Mouse (Mus musculus) MEL (cell line): ENCODE measurements around the gene B3galt5. TPM values are rescaled to one million over a fixed set of nuclear protein-coding genes. Genes with fewer than 3 reads are reported as not detected.

Experiments used
- DNase-seq: peaks from one replicate; pipeline ENCODE4 v3.0.0; 2011; ENCODE audit warnings: low read depth, low spot score
- H3K27ac ChIP-seq: 2 replicates; pipeline ENCODE4 v1.5.1; 2012; ENCODE audit warnings: low read depth, mild to moderate bottlenecking, control low read depth, low read length, moderate library complexity; ENCODE audit not compliant: control insufficient read depth
- H3K27me3 ChIP-seq, 2 experiments: fragments of 150-350 bp in 1 of 2; sonication (generic) in 1 of 2; 2 replicates each; pipeline ENCODE4 v1.6.1; 2012; ENCODE audit warnings: low read length in 2 of 2, mild to moderate bottlenecking in 2 of 2, improper control_type of control experiment in 1 of 2, moderate library complexity in 1 of 2; ENCODE audit not compliant: insufficient read depth in 2 of 2, control insufficient read depth in 1 of 2
- H3K36me3 ChIP-seq, 2 experiments: 2 replicates each; pipeline ENCODE4 v1.6.1; 2012 to 2014; ENCODE audit warnings: low read length in 2 of 2, improper control_type of control experiment in 1 of 2, inconsistent platforms in 1 of 2, mild to moderate bottlenecking in 1 of 2; ENCODE audit not compliant: insufficient read depth in 2 of 2, control insufficient read depth in 1 of 2
- H3K4me1 ChIP-seq, 2 experiments: fragments of 150-350 bp in 1 of 2; sonication (generic) in 1 of 2; 2 replicates each; pipeline ENCODE4 v1.6.1; 2012; ENCODE audit warnings: low read length in 2 of 2, improper control_type of control experiment in 1 of 2, mild to moderate bottlenecking in 1 of 2; ENCODE audit not compliant: insufficient read depth in 2 of 2, control insufficient read depth in 1 of 2
- H3K4me3 ChIP-seq, 2 experiments: fragments of 150-350 bp in 1 of 2; sonication (generic) in 1 of 2; 2 replicates each; pipeline ENCODE4 v1.5.1; 2012; ENCODE audit warnings: low read depth in 2 of 2, low read length in 2 of 2, mild to moderate bottlenecking in 2 of 2, moderate library complexity in 2 of 2, control low read depth in 1 of 2, improper control_type of control experiment in 1 of 2; ENCODE audit not compliant: control insufficient read depth in 1 of 2, insufficient read depth in 1 of 2
- H3K79me2 ChIP-seq: 2 replicates; pipeline ENCODE4 v1.6.1; 2012; ENCODE audit warnings: mild to moderate bottlenecking, low read length, moderate library complexity; ENCODE audit not compliant: control insufficient read depth, poor library complexity, insufficient read depth
- H3K9ac ChIP-seq: 2 replicates; pipeline ENCODE4 v1.6.1; 2012; ENCODE audit warnings: low read depth, mild to moderate bottlenecking, control low read depth, low read length, moderate library complexity; ENCODE audit not compliant: control insufficient read depth, poor library complexity, severe bottlenecking
- H3K9me3 ChIP-seq: fragments of 150-350 bp; sonication (generic); replicated peaks from 2 replicates; pipeline ENCODE4 v1.6.1; 2012; ENCODE audit warnings: mild to moderate bottlenecking, low read length, improper control_type of control experiment, moderate library complexity; ENCODE audit not compliant: insufficient read depth
- CTCF ChIP-seq, 3 experiments: IDR thresholded peaks in 2 of 3; conservative IDR thresholded peaks in 1 of 3; 2 replicates each; pipeline ENCODE4 v1.5.1; 2011 to 2012; ENCODE audit warnings: low read length in 3 of 3, low read depth in 2 of 3, mild to moderate bottlenecking in 2 of 3, improper control_type of control experiment in 1 of 3, inconsistent platforms in 1 of 3, mixed read lengths in 1 of 3, moderate library complexity in 1 of 3; ENCODE audit not compliant: control insufficient read depth in 1 of 3, insufficient read depth in 1 of 3, poor library complexity in 1 of 3, severe bottlenecking in 1 of 3
- ELF1 ChIP-seq: IDR thresholded peaks from 2 replicates; pipeline ENCODE4 v1.6.1; 2014; ENCODE audit warnings: low read depth, mild to moderate bottlenecking, inconsistent platforms, low read length, improper control_type of control experiment, moderate library complexity
- GATA1 ChIP-seq: IDR thresholded peaks from 2 replicates; pipeline ENCODE4 v1.6.1; 2011; ENCODE audit warnings: low read depth, low read length, improper control_type of control experiment
- MAFK ChIP-seq: IDR thresholded peaks from 2 replicates; pipeline ENCODE4 v1.6.1; 2011; ENCODE audit warnings: low read depth, mild to moderate bottlenecking, low read length, improper control_type of control experiment, borderline replicate concordance
- MAX ChIP-seq: IDR thresholded peaks from 2 replicates; pipeline ENCODE4 v1.6.1; 2011; ENCODE audit warnings: low read length, improper control_type of control experiment
- MAZ ChIP-seq: IDR thresholded peaks from 2 replicates; pipeline ENCODE4 v1.6.1; 2012; ENCODE audit warnings: low read depth, mild to moderate bottlenecking, inconsistent platforms, low read length, improper control_type of control experiment
- MEF2A ChIP-seq: IDR thresholded peaks from 2 replicates; pipeline ENCODE4 v1.6.1; 2014; ENCODE audit warnings: low read depth, mild to moderate bottlenecking, inconsistent platforms, low read length, improper control_type of control experiment; ENCODE audit not compliant: poor library complexity, insufficient replicate concordance, severe bottlenecking; ENCODE audit errors: extremely low read depth
- MXI1 ChIP-seq: IDR thresholded peaks from 2 replicates; pipeline ENCODE4 v1.6.1; 2011; ENCODE audit warnings: mild to moderate bottlenecking, low read depth, low read length, improper control_type of control experiment
- MYB ChIP-seq: IDR thresholded peaks from 2 replicates; pipeline ENCODE4 v1.6.1; 2011; ENCODE audit warnings: mild to moderate bottlenecking, low read depth, low read length, improper control_type of control experiment
- MYC ChIP-seq: IDR thresholded peaks from 2 replicates; pipeline ENCODE4 v1.6.1; 2011; ENCODE audit warnings: low read depth, mild to moderate bottlenecking, low read length, improper control_type of control experiment, moderate library complexity
- NRF1 ChIP-seq: IDR thresholded peaks from 2 replicates; pipeline ENCODE4 v1.6.1; 2014; ENCODE audit warnings: low read depth, mild to moderate bottlenecking, inconsistent platforms, low read length, improper control_type of control experiment, moderate library complexity; ENCODE audit not compliant: poor library complexity, insufficient read depth, severe bottlenecking
- POLR2AphosphoS2 ChIP-seq: IDR thresholded peaks from 2 replicates; pipeline ENCODE4 v1.6.1; 2011; ENCODE audit warnings: low read length, improper control_type of control experiment
- RAD21 ChIP-seq: IDR thresholded peaks from 2 replicates; pipeline ENCODE4 v1.6.1; 2011; ENCODE audit warnings: mild to moderate bottlenecking, low read depth, low read length, improper control_type of control experiment
- SIN3A ChIP-seq: IDR thresholded peaks from 2 replicates; pipeline ENCODE4 v1.6.1; 2012; ENCODE audit warnings: low read length, improper control_type of control experiment, inconsistent platforms
- SMC3 ChIP-seq: IDR thresholded peaks from 2 replicates; pipeline ENCODE4 v1.6.1; 2011; ENCODE audit warnings: low read depth, low read length, improper control_type of control experiment
- TAL1 ChIP-seq: IDR thresholded peaks from 2 replicates; pipeline ENCODE4 v1.6.1; 2012; ENCODE audit warnings: mild to moderate bottlenecking, inconsistent platforms, low read length, moderate library complexity, mixed read lengths
- TBP ChIP-seq: IDR thresholded peaks from 2 replicates; pipeline ENCODE4 v1.8.0; 2011; ENCODE audit warnings: low read depth, low read length, improper control_type of control experiment
- TCF12 ChIP-seq: IDR thresholded peaks from 2 replicates; pipeline ENCODE4 v1.6.1; 2014; ENCODE audit warnings: low read depth, mild to moderate bottlenecking, inconsistent platforms, low read length, improper control_type of control experiment, moderate library complexity
- UBTF ChIP-seq: IDR thresholded peaks from 2 replicates; pipeline ENCODE4 v1.6.1; 2012; ENCODE audit warnings: low read depth, mild to moderate bottlenecking, inconsistent platforms, low read length, improper control_type of control experiment, moderate library complexity, borderline replicate concordance; ENCODE audit not compliant: insufficient read depth
- USF2 ChIP-seq, 2 experiments: IDR thresholded peaks; 2 replicates each; pipeline ENCODE4 v1.6.1; 2011 to 2012; ENCODE audit warnings: improper control_type of control experiment in 2 of 2, low read length in 2 of 2, borderline replicate concordance in 1 of 2, inconsistent platforms in 1 of 2, low read depth in 1 of 2, mild to moderate bottlenecking in 1 of 2; ENCODE audit not compliant: insufficient read depth in 1 of 2
- ZC3H11A ChIP-seq: IDR thresholded peaks from 2 replicates; pipeline ENCODE4 v1.6.1; 2012; ENCODE audit warnings: low read depth, mild to moderate bottlenecking, inconsistent platforms, low read length, improper control_type of control experiment
- ZKSCAN1 ChIP-seq: IDR thresholded peaks from 2 replicates; pipeline ENCODE4 v1.6.1; 2012; ENCODE audit warnings: low read depth, mild to moderate bottlenecking, inconsistent platforms, low read length, improper control_type of control experiment, moderate library complexity
- polyA plus RNA-seq, 2 experiments: library from polyadenylated mRNA; stranded (reverse) in 1 of 2; unstranded in 1 of 2; fragments of >175 nt in 1 of 2; fragments of >200 nt in 1 of 2; gene quantifications; 2 replicates each; pipeline versions ENCODE4 v1.2.1 to v1.2.4; 2012; ENCODE audit warnings: low replicate concordance in 2 of 2, low read depth in 1 of 2; ENCODE audit not compliant: insufficient read length in 2 of 2, insufficient read depth in 1 of 2, missing spikeins in 1 of 2
- total RNA-seq: library from RNA; depleted of rRNA; stranded (reverse); fragments of 300-350 nt; gene quantifications from 2 replicates; pipeline ENCODE4 v1.2.3, GENCODE M21; 2012

Gene B3galt5
- total and polyA plus RNA-seq, 3 experiments = not detected

- Histone ChIP-seq H3K27me3 (no peaks in the 10 kb centered on the region), H3K4me1 (no peaks in the 10 kb centered on the region), H3K79me2 (no peaks in the 10 kb centered on the region), H3K4me3 (no peak overlapping the region), H3K9me3 (no peaks in the 10 kb centered on the region), H3K36me3 (no peaks in the 10 kb centered on the region), H3K27ac (no peak overlapping the region), H3K9ac (no peak overlapping the region)
- TF ChIP-seq TCF12 (no peak), MEF2A (no peak), ELF1 (no peak), GATA1 (no peak), MAFK (no peak), MXI1 (no peak), UBTF (no peak), ZKSCAN1 (no peak), MYB (no peak), RAD21 (no peak), TBP (no peak)
- DNase-seq = no peak
Measured at GRCm38 (mm10) chr16:96231251-96231650, 4.3 kb upstream of the B3galt5 start.

- TF ChIP-seq ZKSCAN1 (no peak), SIN3A (no peak), TAL1 (no peak), MYC (no peak), TCF12 (no peak), MAX (no peak), POLR2AphosphoS2 (no peak), GATA1 (no peak), MYB (no peak), NRF1 (no peak), MAZ (no peak), USF2 (IDR thresholded peaks at IDR 0.05; ENCODE audit: borderline replicate concordance in 1 of 2, insufficient read depth in 1 of 2, low read depth in 1 of 2, low read length in 2 of 2) (no peak), MXI1 (no peak), MEF2A (no peak), CTCF (IDR thresholded peaks at IDR 0.05 in 2 of 3, conservative IDR thresholded peaks at IDR 0.05 in 1 of 3; ENCODE audit: control insufficient read depth in 1 of 3, insufficient read depth in 1 of 3, low read depth in 2 of 3, low read length in 3 of 3, poor library complexity in 1 of 3, severe bottlenecking in 1 of 3) (no peak), ZC3H11A (no peak), SMC3 (no peak)
- TF ChIP-seq, all 39 proteins: peak for 0
- H3K27me3 ChIP-seq = no peaks in the 10 kb centered on the region
Measured at GRCm38 (mm10) chr16:96231974-96232373, 3.6 kb upstream of the B3galt5 start.

More at GRCm38 (mm10) chr16:96231974-96232373, 3.6 kb upstream of the B3galt5 start:
- Histone ChIP-seq H3K4me3 (no peak overlapping the region), H3K27ac (no peak overlapping the region), H3K4me1 (no peaks in the 10 kb centered on the region), H3K36me3 (no peaks in the 10 kb centered on the region), H3K9me3 (no peaks in the 10 kb centered on the region), H3K9ac (no peak overlapping the region), H3K79me2 (no peaks in the 10 kb centered on the region)
- no peak for DNase-seq
